Comparison of ENCODE assay signal across 10 mouse cellular contexts in genomic region chr16:31934550-31935010, GRCm38 (mm10). TPM values are rescaled to one million over a fixed set of nuclear protein-coding genes. Genes with fewer than 3 reads are reported as not detected.
DNase-seq lines count a peak whose midpoint lies in the region; ATAC-seq and TF ChIP-seq lines count a peak whose summit lies in the region.
"Had no signal": no experiment of that assay in that cellular context is flagged by ENCODE, and none has a peak within 500 bp of the region (broad histone marks: within the 10 kb centered on the region; RNA-seq: fewer than 3 reads in every experiment).

No protein-coding gene starts in this region.

- TF ChIP-seq CTCF in heart, postnatal 0 days (IDR thresholded peaks at IDR 0.05; ENCODE audit: low read depth), result no peak

- peaks cover 29% of the 10 kb centered on the region for H3K4me1 ChIP-seq in heart, embryonic 10.5 days
- peaks cover 27% of the 10 kb centered on the region for H3K4me1 ChIP-seq in heart, postnatal 0 days (ENCODE audit: control insufficient read depth, insufficient read depth)
- H3K4me1 ChIP-seq in midbrain, embryonic 10.5 days, result peaks cover 38% of the 10 kb centered on the region

- 22% methylated on average over 13 of the region's 13 CpGs for WGBS in heart, embryonic 10.5 days
- WGBS in heart, postnatal 0 days, result 43% methylated on average over 13 of the region's 13 CpGs
- 12% methylated on average over 13 of the region's 13 CpGs for WGBS in midbrain, embryonic 10.5 days

- intact Hi-C loops in heart, postnatal 36 days (cut with DNase I), result no loop called here

- H3K9me3 ChIP-seq in heart, embryonic 10.5 days, result no peaks in the 10 kb centered on the region
- H3K9me3 ChIP-seq in heart, postnatal 0 days (replicated peaks; ENCODE audit: control insufficient read depth, low read length), result no peaks in the 10 kb centered on the region
- H3K9me3 ChIP-seq in midbrain, embryonic 10.5 days (replicated peaks), result no peaks in the 10 kb centered on the region

- no peak overlapping the region for H3K9ac ChIP-seq in heart, postnatal 0 days (replicated peaks; ENCODE audit: low read depth, low read length)

- H3K27me3 ChIP-seq in heart, embryonic 10.5 days (ENCODE audit: insufficient read depth, poor library complexity, severe bottlenecking), result peaks cover 69% of the 10 kb centered on the region
- H3K27me3 ChIP-seq in heart, postnatal 0 days (ENCODE audit: control insufficient read depth, insufficient read depth, low read length), result peaks cover 19% of the 10 kb centered on the region
- peaks cover 71% of the 10 kb centered on the region for H3K27me3 ChIP-seq in midbrain, embryonic 10.5 days (ENCODE audit: low read depth, poor library complexity, severe bottlenecking)

- TF ChIP-seq EP300 in heart, postnatal 0 days (IDR thresholded peaks at IDR 0.05; ENCODE audit: low read depth), result no peak

- peak overlapping the region; percentile 89 for H3K4me2 ChIP-seq in heart, postnatal 0 days (ENCODE audit: low read depth, low read length)

- ATAC-seq in heart, postnatal 0 days (ENCODE audit: insufficient read depth, low read depth), result no peak
- ATAC-seq in frontal cortex, adult (ENCODE audit: low TSS enrichment), result no peak

- no peak overlapping the region for H3K27ac ChIP-seq in heart, embryonic 10.5 days
- no peak overlapping the region for H3K27ac ChIP-seq in heart, postnatal 0 days (ENCODE audit: low read depth)
- peak overlapping the region; percentile 89 for H3K27ac ChIP-seq in midbrain, embryonic 10.5 days (replicated peaks)

- DNase-seq in heart, embryonic 10.5 days (ENCODE audit: low spot score), result no peak
- no peak for DNase-seq in heart, postnatal 36 days
- peak; percentile 35 for DNase-seq in brain, adult 2 months (ENCODE audit: low read depth, low spot score)
- DNase-seq in heart, postnatal 0 days (ENCODE audit: low spot score), result no peak
- DNase-seq in midbrain, embryonic 10.5 days (ENCODE audit: low spot score), result peak; percentile 29
- no peak for DNase-seq in ovary, postnatal 36 days (ENCODE audit: low spot score)
- no peak for DNase-seq in adrenal gland, postnatal 10 days

- peak overlapping the region; percentile 54 for H3K4me3 ChIP-seq in heart, embryonic 10.5 days
- H3K4me3 ChIP-seq in heart, postnatal 0 days (ENCODE audit: low read depth, low read length), result peak overlapping the region; percentile 57
- peak overlapping the region; percentile 61 for H3K4me3 ChIP-seq in midbrain, embryonic 10.5 days

- H3K36me3 ChIP-seq in heart, embryonic 10.5 days, result no peaks in the 10 kb centered on the region
- H3K36me3 ChIP-seq in heart, postnatal 0 days (replicated peaks; ENCODE audit: control insufficient read depth, insufficient read depth, low read length), result no peaks in the 10 kb centered on the region
- no peaks in the 10 kb centered on the region for H3K36me3 ChIP-seq in midbrain, embryonic 10.5 days

RNA-seq across cellular contexts. Expression of gene Pigz, which starts 0.9 kb away (rescaled TPM):
- 0.27 and 0.79 TPM in 2 replicates for polyA plus RNA-seq in heart, embryonic 10.5 days (2016; fragmentation: Nextera tagmentation; extraction: Ambion mirVana)
- 1 to 10 TPM in 1 of 2 experiments, under 1 TPM in 1; 0.81 to 2.0 TPM for total RNA-seq in heart, postnatal 36 days (2021)
- total RNA-seq in heart, postnatal 0 days (2014; rRNA removed; ENCODE audit: low replicate concordance), result not detected in 2 replicates
- 0.51 and 0.87 TPM in 2 replicates for polyA plus RNA-seq in heart, postnatal 0 days (2015; fragmentation: Nextera tagmentation; extraction: Ambion mirVana)
- 1.4 and 1.8 TPM in 2 replicates for polyA plus RNA-seq in midbrain, embryonic 10.5 days (2016; fragmentation: Nextera tagmentation; extraction: Ambion mirVana)
- total RNA-seq in adrenal gland, postnatal 10 days (2021), result 1 to 10 TPM in 1 of 2 experiments, under 1 TPM in 1; 0.48 to 1.6 TPM
- total RNA-seq: granulocyte monocyte progenitor cell, adult 5-6 weeks had no signal

RNA-seq across cellular contexts. Expression of gene 0610012G03Rik, which starts 13.7 kb away (rescaled TPM):
- polyA plus RNA-seq in heart, embryonic 10.5 days (2016; fragmentation: Nextera tagmentation; extraction: Ambion mirVana), result 95.3 and 109 TPM in 2 replicates
- total RNA-seq in heart, postnatal 36 days (2021), result 10 to 100 TPM; 74.5 to 75.6 TPM
- 141 and 171 TPM in 2 replicates for total RNA-seq in heart, postnatal 0 days (2014; rRNA removed; ENCODE audit: low replicate concordance)
- 175 and 190 TPM in 2 replicates for polyA plus RNA-seq in heart, postnatal 0 days (2015; fragmentation: Nextera tagmentation; extraction: Ambion mirVana)
- 92.8 TPM in 2 replicates for polyA plus RNA-seq in midbrain, embryonic 10.5 days (2016; fragmentation: Nextera tagmentation; extraction: Ambion mirVana)
- total RNA-seq in adrenal gland, postnatal 10 days (2021), result 10 to 100 TPM; 55.0 to 58.8 TPM

RNA-seq across cellular contexts. Expression of gene Ncbp2, which starts 13.7 kb away (rescaled TPM):
- 82.2 and 107 TPM in 2 replicates for polyA plus RNA-seq in heart, embryonic 10.5 days (2016; fragmentation: Nextera tagmentation; extraction: Ambion mirVana)
- total RNA-seq in heart, postnatal 36 days (2021), result 10 to 100 TPM; 23.6 to 27.0 TPM
- 9.9 and 12.0 TPM in 2 replicates for total RNA-seq in heart, postnatal 0 days (2014; rRNA removed; ENCODE audit: low replicate concordance)
- 42.1 and 48.0 TPM in 2 replicates for polyA plus RNA-seq in heart, postnatal 0 days (2015; fragmentation: Nextera tagmentation; extraction: Ambion mirVana)
- 141 and 147 TPM in 2 replicates for polyA plus RNA-seq in midbrain, embryonic 10.5 days (2016; fragmentation: Nextera tagmentation; extraction: Ambion mirVana)
- total RNA-seq in adrenal gland, postnatal 10 days (2021), result 10 to 100 TPM; 41.2 to 43.9 TPM

RNA-seq across cellular contexts. Expression of gene Meltf, which starts 56.0 kb away (rescaled TPM):
- polyA plus RNA-seq in heart, embryonic 10.5 days (2016; fragmentation: Nextera tagmentation; extraction: Ambion mirVana), result 0.09 and 0.34 TPM in 2 replicates
- total RNA-seq in heart, postnatal 36 days (2021), result not detected
- 0.04 TPM in 1 of 2 replicates, not detected in the other for total RNA-seq in heart, postnatal 0 days (2014; rRNA removed; ENCODE audit: low replicate concordance)
- not detected in 2 replicates for polyA plus RNA-seq in heart, postnatal 0 days (2015; fragmentation: Nextera tagmentation; extraction: Ambion mirVana)
- 0.10 TPM in 1 of 2 replicates, not detected in the other for polyA plus RNA-seq in midbrain, embryonic 10.5 days (2016; fragmentation: Nextera tagmentation; extraction: Ambion mirVana)
- under 1 TPM; 0.06 to 0.24 TPM for total RNA-seq in adrenal gland, postnatal 10 days (2021)
- polyA plus RNA-seq: CD4-positive, CD25-positive, alpha-beta regulatory T cell, adult 4 months had no signal

Comparison
In these comparisons a context has a peak if more than half of its experiments do, and no peak if none do; other contexts are left out.
1. DNase-seq: peak in brain, adult 2 months (single experiment) and midbrain, embryonic 10.5 days (single experiment); none in heart, embryonic 10.5 days (single experiment), heart, postnatal 36 days (0 of 2), heart, postnatal 0 days (single experiment), ovary, postnatal 36 days (single experiment) and adrenal gland, postnatal 10 days (single experiment).
2. Peak in every context shown above with its lines, with median percentiles within 50 percentile points of each other: H3K4me3 ChIP-seq.